In genomic region chr7:36456080-36456479, GRCm38 (mm10) we compare ENCODE assay signal across 16 mouse cellular contexts.
"Had no signal": no experiment of that assay in that cellular context is flagged by ENCODE, and none has a peak within 500 bp of the region (broad histone marks: within the 10 kb centered on the region; RNA-seq: fewer than 3 reads in every experiment).

No protein-coding gene starts in this region.

- H3K36me3 ChIP-seq: kidney, embryonic 15.5 days; liver, embryonic 13.5 days; stomach, embryonic 15.5 days had no signal

- H3K27ac ChIP-seq: kidney, embryonic 15.5 days; left cerebral cortex, adult 2 months; liver, embryonic 13.5 days; stomach, embryonic 15.5 days had no signal

- H3K9me3 ChIP-seq: kidney, embryonic 15.5 days; liver, embryonic 13.5 days; stomach, embryonic 15.5 days had no signal

- DNase-seq: kidney, adult 11 months; kidney, adult 8-10 months; kidney, postnatal 10 days; kidney, postnatal 36 days; layer of hippocampus, postnatal 36 days; liver, embryonic 13.5 days; lung, adult 2 months; lung, postnatal 14 days; lung, postnatal 4 days; midbrain, embryonic 14.5 days; spleen, adult 18-20 months; thymus, postnatal 25 days had no signal

- H3K27me3 ChIP-seq: kidney, embryonic 15.5 days; liver, embryonic 13.5 days; stomach, embryonic 15.5 days had no signal

- H3K4me2 ChIP-seq: kidney, embryonic 15.5 days; liver, embryonic 13.5 days; stomach, embryonic 15.5 days had no signal

- H3K4me3 ChIP-seq: kidney, embryonic 15.5 days; left cerebral cortex, adult 2 months; liver, embryonic 13.5 days; myocyte; stomach, embryonic 15.5 days had no signal

- H3K9ac ChIP-seq: kidney, embryonic 15.5 days; liver, embryonic 13.5 days; stomach, embryonic 15.5 days had no signal

- H3K4me1 ChIP-seq: liver, embryonic 13.5 days; stomach, embryonic 15.5 days had no signal
